Mouse (Mus musculus) brain, embryonic 14.5 days (tissue): ENCODE data around the gene Thoc7. TPM values are rescaled to one million over a fixed set of nuclear protein-coding genes. Genes with fewer than 3 reads are reported as not detected.

Experiments
- DNase-seq: peaks from one replicate; pipeline ENCODE4 v3.0.0-alpha.2; 2011; ENCODE audit warnings: low read depth
- CTCF ChIP-seq: fragments of 200-500 bp; IDR thresholded peaks from 2 replicates; pipeline ENCODE4 v1.5.1; 2012; ENCODE audit warnings: inconsistent platforms, mild to moderate bottlenecking, moderate library complexity, borderline replicate concordance; ENCODE audit not compliant: insufficient read depth, insufficient read length; ENCODE audit errors: extremely low read depth
- POLR2A ChIP-seq: fragments of 200-500 bp; IDR thresholded peaks from 2 replicates; pipeline ENCODE4 v1.6.1; 2012; ENCODE audit warnings: mild to moderate bottlenecking, inconsistent platforms, borderline replicate concordance; ENCODE audit not compliant: poor library complexity, insufficient read depth, insufficient read length, severe bottlenecking; ENCODE audit errors: extremely low read depth
- polyA plus RNA-seq: library from polyadenylated mRNA; depleted of rRNA; stranded (reverse); fragments of >200 nt; gene quantifications from 2 replicates; pipeline ENCODE4 v1.2.3, GENCODE M21; 2012; rRNA removed

Gene Thoc7
- 101 and 108 TPM in 2 replicates for polyA plus RNA-seq

GRCm38 (mm10) chr14:13961401-13962112 lies at the start of gene Thoc7, which contains the start of gene Atxn7:
TSS of gene Thoc7 (minus strand) at chr14:13961852.
TSS of gene Atxn7 (plus strand) at chr14:13961440.
- peak; percentile 40 for DNase-seq
- TF ChIP-seq CTCF (no peak), POLR2A (no peak)

- no peak for DNase-seq
- TF ChIP-seq POLR2A (no peak), CTCF (no peak)
Observed at GRCm38 (mm10) chr14:14009712-14010111, 48.1 kb upstream of the Thoc7 start.

- no peak for TF ChIP-seq CTCF
- no peak for TF ChIP-seq POLR2A
Observed at GRCm38 (mm10) chr14:14002771-14003170, 41.1 kb upstream of the Thoc7 start.

GRCm38 (mm10) chr14:13995206-13996097 lies 33.8 kb upstream of the Thoc7 start:
- DNase-seq: no peak
- no peak for TF ChIP-seq POLR2A
- TF ChIP-seq CTCF: no peak

More at GRCm38 (mm10) chr14:14002771-14003170, 41.1 kb upstream of the Thoc7 start:
- no peak for DNase-seq

- TF ChIP-seq POLR2A: no peak
- TF ChIP-seq CTCF: no peak
- no peak for DNase-seq
Observed at GRCm38 (mm10) chr14:13990741-13991140, 29.1 kb upstream of the Thoc7 start.

GRCm38 (mm10) chr14:13988397-13988796 lies 26.7 kb upstream of the Thoc7 start:
- DNase-seq: no peak
- no peak for TF ChIP-seq POLR2A
- TF ChIP-seq CTCF: no peak

GRCm38 (mm10) chr14:13982174-13982573 lies 20.5 kb upstream of the Thoc7 start:
- TF ChIP-seq POLR2A (no peak), CTCF (0 out of 2 replicates have a peak, but pooled peaks have one; percentile 13)
- no peak for DNase-seq

GRCm38 (mm10) chr14:13981286-13981685 lies 19.6 kb upstream of the Thoc7 start:
- TF ChIP-seq POLR2A (no peak), CTCF (no peak)
- no peak for DNase-seq

- TF ChIP-seq POLR2A (no peak), CTCF (no peak)
- no peak for DNase-seq
Observed at GRCm38 (mm10) chr14:13977498-13977897, 15.8 kb upstream of the Thoc7 start.

- no peak for TF ChIP-seq CTCF
- TF ChIP-seq POLR2A: no peak
- DNase-seq: peak; percentile 71
Observed at GRCm38 (mm10) chr14:13971644-13972234, 10.1 kb upstream of the Thoc7 start.

- no peak for DNase-seq
- TF ChIP-seq POLR2A (no peak), CTCF (no peak)
Observed at GRCm38 (mm10) chr14:13970513-13970912, 8.9 kb upstream of the Thoc7 start.
